Mouse (Mus musculus) cerebellum, adult 9-10 months (tissue): ENCODE data around the gene Gm13275.
"Not testable (repeated sequence)": the region's sequence is repeated elsewhere in the genome, so short reads cannot be mapped to it uniquely, and the experiment has no call there.

ENCODE experiments used
- DNase-seq: peaks from one replicate; pipeline ENCODE4 v3.0.0; 2022

Gene Gm13275

GRCm38 (mm10) chr4:88799365-88799764 is 5.1 kb downstream of the Gm13275 start, which contains the start of gene Gm13285:
Gene Gm13285 (plus strand): TSS chr4:88799665.
- not testable (repeated sequence) for DNase-seq

- DNase-seq = not testable (repeated sequence)
These were observed 8.7 kb downstream of the Gm13275 start, which contains the start of gene Gm13287 for GRCm38 (mm10) chr4:88802954-88803353. Gene Gm13287 (plus strand): TSS chr4:88803254.

GRCm38 (mm10) chr4:88805231-88805630 is 10.9 kb downstream of the Gm13275 start, which contains the start of gene Gm13288:
Gene Gm13288 (plus strand): TSS chr4:88805531.
- DNase-seq = not testable (repeated sequence)

- not testable (repeated sequence) for DNase-seq
These were observed 11.5 kb downstream of the Gm13275 start for GRCm38 (mm10) chr4:88805761-88806160.

GRCm38 (mm10) chr4:88815928-88816327 is 21.6 kb downstream of the Gm13275 start, which contains the start of gene Ifna7:
Gene Ifna7 (plus strand): TSS chr4:88816228.
- DNase-seq = no peak

- DNase-seq = no peak
These were observed 25.4 kb downstream of the Gm13275 start, which contains the start of gene Ifna11 for GRCm38 (mm10) chr4:88819659-88820058. Gene Ifna11 (plus strand): TSS chr4:88819959.

- DNase-seq = no peak
These were observed 28.7 kb downstream of the Gm13275 start for GRCm38 (mm10) chr4:88822995-88823394.

GRCm38 (mm10) chr4:88827116-88827515 is 32.8 kb downstream of the Gm13275 start, which contains the start of gene Ifna6:
Gene Ifna6 (plus strand): TSS chr4:88827416.
- not testable (repeated sequence) for DNase-seq

- DNase-seq = no peak
These were observed 36.2 kb downstream of the Gm13275 start for GRCm38 (mm10) chr4:88830523-88830922.

- DNase-seq = not testable (repeated sequence)
These were observed 40.9 kb downstream of the Gm13275 start, which contains the start of gene Ifna5 for GRCm38 (mm10) chr4:88835225-88835624. Gene Ifna5 (plus strand): TSS chr4:88835525.

- DNase-seq = no peak
These were observed 44.5 kb downstream of the Gm13275 start for GRCm38 (mm10) chr4:88838828-88839227.

GRCm38 (mm10) chr4:88840058-88840457 is 45.8 kb downstream of the Gm13275 start:
- no peak for DNase-seq

- no peak for DNase-seq
These were observed 47.2 kb downstream of the Gm13275 start, which contains the start of gene Ifna4 for GRCm38 (mm10) chr4:88841438-88841911. Gene Ifna4 (plus strand): TSS chr4:88841861.
